Mouse (Mus musculus): ENCODE data around the gene Hmgcs2. TPM values are rescaled to one million over a fixed set of nuclear protein-coding genes. Genes with fewer than 3 reads are reported as not detected.

Hmgcs2 gene
- total and polyA plus RNA-seq, 3 experiments, result not detected

GRCm38 (mm10) chr3:98273623-98274398 lies 6.4 kb upstream of the Hmgcs2 start:
- no peak for DNase-seq (ENCODE audit: extremely low read depth)
- H3K4me3 ChIP-seq (replicated peaks in 1 of 3; ENCODE audit: low read depth in 2 of 3, low read length in 2 of 3, poor library complexity in 1 of 3), result no peak overlapping the region

GRCm38 (mm10) chr3:98279682-98280081 lies 553 bp upstream of the Hmgcs2 start:
- Histone ChIP-seq H3K4me1 (ENCODE audit: control insufficient read depth in 1 of 2, insufficient read depth in 2 of 2) (peaks cover 0 to 7% of the 10 kb centered on the region in 2 experiments; a peak in 1 of 4 replicates), H3K4me3 (replicated peaks in 1 of 3; ENCODE audit: low read depth in 2 of 3, low read length in 2 of 3, poor library complexity in 1 of 3) (no peak overlapping the region), H3K27ac (ENCODE audit: insufficient read depth, low read depth) (no peak overlapping the region), H3K9me3 (replicated peaks; ENCODE audit: low read length) (no peaks in the 10 kb centered on the region), H3K79me2 (replicated peaks; ENCODE audit: control insufficient read depth, extremely low read depth, insufficient read depth, poor library complexity, severe bottlenecking) (no peaks in the 10 kb centered on the region), H3K27me3 (replicated peaks) (peaks cover 8% of the 10 kb centered on the region), H3K36me3 (replicated peaks in 1 of 2; ENCODE audit: control insufficient read depth in 1 of 2, insufficient read depth in 1 of 2, low read length in 1 of 2) (no peaks in the 10 kb centered on the region), H3K4me2 (ENCODE audit: insufficient read depth, low read depth, poor library complexity, severe bottlenecking) (no peak overlapping the region), H3K9ac (ENCODE audit: insufficient read depth, low read depth) (no peak overlapping the region)
- TF ChIP-seq ELF1 (IDR thresholded peaks at IDR 0.05; ENCODE audit: low read depth, low read length), result no peak
- no peak for TF ChIP-seq NRF1 (IDR thresholded peaks at IDR 0.05; ENCODE audit: low read depth, low read length)
- TF ChIP-seq MXI1 (IDR thresholded peaks at IDR 0.05; ENCODE audit: low read depth, low read length), result no peak
- no peak for TF ChIP-seq MAX (IDR thresholded peaks at IDR 0.05; ENCODE audit: low read length)
- TF ChIP-seq MYC (IDR thresholded peaks at IDR 0.05; ENCODE audit: low read depth, low read length), result no peak
- no peak for TF ChIP-seq MEF2A (IDR thresholded peaks at IDR 0.05; ENCODE audit: borderline replicate concordance, low read depth, low read length)
- TF ChIP-seq POLR2A (IDR thresholded peaks at IDR 0.05; ENCODE audit: low read depth, low read length), result no peak
- no peak for TF ChIP-seq BHLHE40 (IDR thresholded peaks at IDR 0.05; ENCODE audit: low read depth, low read length)
- no peak for TF ChIP-seq NELFE (IDR thresholded peaks at IDR 0.05; ENCODE audit: low read depth, low read length)
- no peak for TF ChIP-seq PAX5 (IDR thresholded peaks at IDR 0.05; ENCODE audit: low read length)
- dilution Hi-C loops (cut with MboI; ENCODE audit: extremely low pct_ligation_motif_present, extremely low pct_unique_long_range_greater_than_20kb, low sequenced_read_pairs) (no loop called here), in situ Hi-C loops (cut with MboI; ENCODE audit: low pct_ligation_motif_present, low pct_unique_long_range_greater_than_20kb, low sequenced_read_pairs) (no loop called here)
- DNase-seq (ENCODE audit: extremely low read depth), result no peak

More at GRCm38 (mm10) chr3:98273623-98274398, 6.4 kb upstream of the Hmgcs2 start:
- dilution Hi-C loops (cut with MboI; ENCODE audit: extremely low pct_ligation_motif_present, extremely low pct_unique_long_range_greater_than_20kb, low sequenced_read_pairs) (no loop called here), in situ Hi-C loops (cut with MboI; ENCODE audit: low pct_ligation_motif_present, low pct_unique_long_range_greater_than_20kb, low sequenced_read_pairs) (no loop called here)
- H3K4me1 ChIP-seq (ENCODE audit: control insufficient read depth in 1 of 2, insufficient read depth in 2 of 2), result no peaks in the 10 kb centered on the region
- no peaks in the 10 kb centered on the region for H3K9me3 ChIP-seq (replicated peaks; ENCODE audit: low read length)
- H3K4me2 ChIP-seq (ENCODE audit: insufficient read depth, low read depth, poor library complexity, severe bottlenecking), result no peak overlapping the region
- H3K27me3 ChIP-seq (replicated peaks), result peaks cover 5% of the 10 kb centered on the region
- H3K36me3 ChIP-seq (replicated peaks in 1 of 2; ENCODE audit: control insufficient read depth in 1 of 2, insufficient read depth in 1 of 2, low read length in 1 of 2), result no peaks in the 10 kb centered on the region
- H3K79me2 ChIP-seq (replicated peaks; ENCODE audit: control insufficient read depth, extremely low read depth, insufficient read depth, poor library complexity, severe bottlenecking), result no peaks in the 10 kb centered on the region
- no peak overlapping the region for H3K9ac ChIP-seq (ENCODE audit: insufficient read depth, low read depth)
- H3K27ac ChIP-seq (ENCODE audit: insufficient read depth, low read depth), result no peak overlapping the region
- TF ChIP-seq SIN3A (IDR thresholded peaks at IDR 0.05; ENCODE audit: low read length), result no peak
- no peak for TF ChIP-seq ZMIZ1 (IDR thresholded peaks at IDR 0.05; ENCODE audit: low read depth, low read length)
- TF ChIP-seq IRF4 (IDR thresholded peaks at IDR 0.05; ENCODE audit: low read depth, low read length), result no peak

Measured in CH12.LX (cell line).